ENCODE assay signal across 15 mouse cellular contexts in genomic region chr4:65317877-65318525, GRCm38 (mm10).
A peak's percentile ranks its signal among the peaks of the same experiment; 100 is the strongest.
DNase-seq lines count a peak whose midpoint lies in the region; ATAC-seq and TF ChIP-seq lines count a peak whose summit lies in the region.
"Had no signal": no experiment of that assay in that cellular context is flagged by ENCODE, and none has a peak within 500 bp of the region (broad histone marks: within the 10 kb centered on the region; RNA-seq: fewer than 3 reads in every experiment).

No protein-coding gene starts in this region.

- no peak overlapping the region for H3K4me3 ChIP-seq in heart, embryonic 12.5 days
- no peak overlapping the region for H3K4me3 ChIP-seq in lung, adult 2 months (replicated peaks; ENCODE audit: extremely low read depth, low read depth, low read length)
- H3K4me3 ChIP-seq: liver, embryonic 13.5 days had no signal

- H3K27me3 ChIP-seq in heart, embryonic 12.5 days (replicated peaks), result no peaks in the 10 kb centered on the region
- H3K27me3 ChIP-seq: CH12.LX; liver, embryonic 13.5 days had no signal

- H3K9me3 ChIP-seq in heart, embryonic 12.5 days (replicated peaks), result no peaks in the 10 kb centered on the region
- H3K9me3 ChIP-seq: liver, embryonic 13.5 days had no signal

- no peak overlapping the region for H3K9ac ChIP-seq in heart, embryonic 12.5 days
- H3K9ac ChIP-seq: hindbrain, embryonic 14.5 days; liver, embryonic 13.5 days had no signal

- no peak overlapping the region for H3K4me2 ChIP-seq in heart, embryonic 12.5 days
- H3K4me2 ChIP-seq: hindbrain, embryonic 14.5 days; liver, embryonic 13.5 days had no signal

- no peak overlapping the region for H3K27ac ChIP-seq in heart, embryonic 12.5 days (ENCODE audit: poor library complexity, severe bottlenecking)
- H3K27ac ChIP-seq: hindbrain, embryonic 14.5 days; kidney, postnatal 0 days; liver, embryonic 13.5 days had no signal

- H3K4me1 ChIP-seq in heart, embryonic 12.5 days (replicated peaks), result no peaks in the 10 kb centered on the region
- peaks cover 4% of the 10 kb centered on the region; the same call in 1 of the 2 replicates for H3K4me1 ChIP-seq in lung, adult 2 months (ENCODE audit: control insufficient read depth, insufficient read depth, low read length)
- H3K4me1 ChIP-seq: liver, embryonic 13.5 days had no signal

- H3K36me3 ChIP-seq in heart, embryonic 12.5 days, result no peaks in the 10 kb centered on the region
- H3K36me3 ChIP-seq: liver, embryonic 13.5 days had no signal

- ATAC-seq in heart, embryonic 12.5 days (ENCODE audit: insufficient number of reproducible peaks, low FRiP score), result no peak

- WGBS in heart, embryonic 12.5 days, result 66% methylated on average over 10 of the region's 10 CpGs
- WGBS in lung, adult 2 months, result 39% methylated on average over 10 of the region's 10 CpGs

- no peak for TF ChIP-seq CTCF in lung, adult 2 months (IDR thresholded peaks at IDR 0.05; ENCODE audit: insufficient read depth, low read length)

- no peak for TF ChIP-seq POLR2A in lung, adult 2 months (IDR thresholded peaks at IDR 0.05; ENCODE audit: borderline replicate concordance, extremely low read depth, low read depth, low read length)

- DNase-seq in heart, adult 18-20 months, result peak; percentile 19 to 23
- DNase-seq in ovary, adult 18-20 months (ENCODE audit: low spot score), result peak; percentile 32
- DNase-seq in ovary, postnatal 10 days (ENCODE audit: low spot score), result no peak
- DNase-seq in lung, adult 2 months, result peak; percentile 42
- peak; percentile 28 for DNase-seq in ovary, postnatal 36 days (ENCODE audit: low spot score)
- DNase-seq in thymus, postnatal 14 days, result no peak
- DNase-seq: cerebellum, adult 9-11 months; gastrocnemius, postnatal 36 days; liver, embryonic 13.5 days; midbrain, embryonic 14.5 days; thymus, adult 18-20 months had no signal

Comparison
In these comparisons a context has a peak if more than half of its experiments do, and no peak if none do; other contexts are left out.
1. DNase-seq: peak in heart, adult 18-20 months (2 of 2), ovary, adult 18-20 months (single experiment), lung, adult 2 months (single experiment) and ovary, postnatal 36 days (single experiment); none in ovary, postnatal 10 days (single experiment) and thymus, postnatal 14 days (single experiment).